Mouse (Mus musculus): ENCODE measurements around the gene Sgo2a. TPM values are rescaled to one million over a fixed set of nuclear protein-coding genes. Genes with fewer than 3 reads are reported as not detected.
A peak's percentile ranks its signal among the peaks of the same experiment; 100 is the strongest.

Gene Sgo2a
- polyA plus RNA-seq, 1 experiment, result 1.6 TPM

GRCm38 (mm10) chr1:57971588-57971987, 24.2 kb upstream of the Sgo2a start:
- H3K27me3 ChIP-seq (ENCODE audit: control insufficient read depth, insufficient read depth, insufficient read length), result no peaks in the 10 kb centered on the region
- no peak overlapping the region for H3K4me2 ChIP-seq (ENCODE audit: low read depth)
- H3K79me2 ChIP-seq (ENCODE audit: control insufficient read depth, insufficient read depth), result no peaks in the 10 kb centered on the region
- no peaks in the 10 kb centered on the region for H3K36me3 ChIP-seq (ENCODE audit: control insufficient read depth, insufficient read depth)
- no peak overlapping the region for H3K4me3 ChIP-seq
- H3ac ChIP-seq (ENCODE audit: control insufficient read depth, insufficient read length), result no peak overlapping the region
- TF ChIP-seq POLR2A (IDR thresholded peaks at IDR 0.05; ENCODE audit: insufficient read length, low read depth) (no peak), CEBPB (IDR thresholded peaks at IDR 0.05; ENCODE audit: insufficient read depth, poor library complexity, severe bottlenecking) (no peak), TCF12 (IDR thresholded peaks at IDR 0.05; ENCODE audit: insufficient read depth, poor library complexity, severe bottlenecking) (no peak), MYOG (IDR thresholded peaks at IDR 0.05; ENCODE audit: control insufficient read depth in 1 of 3, insufficient read depth in 1 of 3, insufficient read length in 2 of 3, low read depth in 2 of 3) (no peak), POLR2AphosphoS2 (IDR thresholded peaks at IDR 0.05; ENCODE audit: insufficient read length, low read depth) (no peak), REST (IDR thresholded peaks at IDR 0.05; ENCODE audit: insufficient read depth, insufficient read length) (no peak), MAX (IDR thresholded peaks at IDR 0.05; ENCODE audit: low read depth) (no peak), USF1 (IDR thresholded peaks at IDR 0.05; ENCODE audit: low read depth) (no peak), SRF (IDR thresholded peaks at IDR 0.05; ENCODE audit: control insufficient read depth, insufficient read length, low read depth) (no peak), MYOD1 (IDR thresholded peaks at IDR 0.05; ENCODE audit: control insufficient read depth in 1 of 3, insufficient read length in 2 of 3, low read depth in 2 of 3) (no peak), TCF3 (IDR thresholded peaks at IDR 0.05; ENCODE audit: insufficient read length, low read depth) (no peak)

- Histone ChIP-seq H3K4me2 (ENCODE audit: low read depth) (no peak overlapping the region), H3K4me3 (no peak overlapping the region), H3K36me3 (ENCODE audit: control insufficient read depth, insufficient read depth) (no peaks in the 10 kb centered on the region), H3ac (ENCODE audit: control insufficient read depth, insufficient read length) (no peak overlapping the region), H3K79me2 (ENCODE audit: control insufficient read depth, insufficient read depth) (no peaks in the 10 kb centered on the region), H3K27me3 (ENCODE audit: control insufficient read depth, insufficient read depth, insufficient read length) (no peaks in the 10 kb centered on the region)
- TF ChIP-seq CEBPB (IDR thresholded peaks at IDR 0.05; ENCODE audit: insufficient read depth, poor library complexity, severe bottlenecking), result no peak
- no peak for TF ChIP-seq E2F4 (IDR thresholded peaks at IDR 0.05; ENCODE audit: insufficient read depth)
- TF ChIP-seq MYOG (IDR thresholded peaks at IDR 0.05; ENCODE audit: control insufficient read depth in 1 of 3, insufficient read depth in 1 of 3, insufficient read length in 2 of 3, low read depth in 2 of 3), result no peak
- TF ChIP-seq TCF3 (IDR thresholded peaks at IDR 0.05; ENCODE audit: insufficient read length, low read depth), result no peak
- no peak for TF ChIP-seq MAX (IDR thresholded peaks at IDR 0.05; ENCODE audit: low read depth)
- no peak for TF ChIP-seq POLR2AphosphoS2 (IDR thresholded peaks at IDR 0.05; ENCODE audit: insufficient read length, low read depth)
- no peak for TF ChIP-seq TCF12 (IDR thresholded peaks at IDR 0.05; ENCODE audit: insufficient read depth, poor library complexity, severe bottlenecking)
- no peak for TF ChIP-seq USF1 (IDR thresholded peaks at IDR 0.05; ENCODE audit: low read depth)
- no peak for TF ChIP-seq REST (IDR thresholded peaks at IDR 0.05; ENCODE audit: insufficient read depth, insufficient read length)
- no peak for TF ChIP-seq MYOD1 (IDR thresholded peaks at IDR 0.05; ENCODE audit: control insufficient read depth in 1 of 3, insufficient read length in 2 of 3, low read depth in 2 of 3)
- TF ChIP-seq SRF (IDR thresholded peaks at IDR 0.05; ENCODE audit: control insufficient read depth, insufficient read length, low read depth), result no peak
- TF ChIP-seq POLR2A (IDR thresholded peaks at IDR 0.05; ENCODE audit: insufficient read length, low read depth), result no peak
Observed at GRCm38 (mm10) chr1:57976860-57977259, 18.9 kb upstream of the Sgo2a start.

- Histone ChIP-seq H3K36me3 (ENCODE audit: control insufficient read depth, insufficient read depth) (no peaks in the 10 kb centered on the region), H3ac (ENCODE audit: control insufficient read depth, insufficient read length) (no peak overlapping the region), H3K27me3 (ENCODE audit: control insufficient read depth, insufficient read depth, insufficient read length) (no peaks in the 10 kb centered on the region), H3K4me2 (ENCODE audit: low read depth) (peak overlapping the region; percentile 62), H3K4me3 (no peak overlapping the region), H3K79me2 (ENCODE audit: control insufficient read depth, insufficient read depth) (no peaks in the 10 kb centered on the region)
- TF ChIP-seq TCF12 (IDR thresholded peaks at IDR 0.05; ENCODE audit: insufficient read depth, poor library complexity, severe bottlenecking), result no peak
- peak; percentile 78 for TF ChIP-seq CEBPB (IDR thresholded peaks at IDR 0.05; ENCODE audit: insufficient read depth, poor library complexity, severe bottlenecking)
Observed at GRCm38 (mm10) chr1:57989052-57989600, 6.6 kb upstream of the Sgo2a start.

GRCm38 (mm10) chr1:57991277-57991676, 4.5 kb upstream of the Sgo2a start:
- H3ac ChIP-seq (ENCODE audit: control insufficient read depth, insufficient read length), result no peak overlapping the region
- H3K4me3 ChIP-seq, result no peak overlapping the region
- no peak for TF ChIP-seq E2F4 (IDR thresholded peaks at IDR 0.05; ENCODE audit: insufficient read depth)
- TF ChIP-seq REST (IDR thresholded peaks at IDR 0.05; ENCODE audit: insufficient read depth, insufficient read length), result no peak
- TF ChIP-seq POLR2A (IDR thresholded peaks at IDR 0.05; ENCODE audit: insufficient read length, low read depth), result no peak
- TF ChIP-seq MYOG (IDR thresholded peaks at IDR 0.05; ENCODE audit: control insufficient read depth in 1 of 3, insufficient read depth in 1 of 3, insufficient read length in 2 of 3, low read depth in 2 of 3), result no peak
- no peak for TF ChIP-seq CEBPB (IDR thresholded peaks at IDR 0.05; ENCODE audit: insufficient read depth, poor library complexity, severe bottlenecking)
- TF ChIP-seq USF1 (IDR thresholded peaks at IDR 0.05; ENCODE audit: low read depth), result no peak
- no peak for TF ChIP-seq SRF (IDR thresholded peaks at IDR 0.05; ENCODE audit: control insufficient read depth, insufficient read length, low read depth)
- TF ChIP-seq MYOD1 (IDR thresholded peaks at IDR 0.05; ENCODE audit: control insufficient read depth in 1 of 3, insufficient read length in 2 of 3, low read depth in 2 of 3), result no peak
- TF ChIP-seq POLR2AphosphoS2 (IDR thresholded peaks at IDR 0.05; ENCODE audit: insufficient read length, low read depth), result no peak
- no peak for TF ChIP-seq MAX (IDR thresholded peaks at IDR 0.05; ENCODE audit: low read depth)
- H3K36me3 ChIP-seq (ENCODE audit: control insufficient read depth, insufficient read depth), result no peaks in the 10 kb centered on the region
- peaks cover 3% of the 10 kb centered on the region for H3K79me2 ChIP-seq (ENCODE audit: control insufficient read depth, insufficient read depth)
- no peaks in the 10 kb centered on the region for H3K27me3 ChIP-seq (ENCODE audit: control insufficient read depth, insufficient read depth, insufficient read length)
- H3K4me2 ChIP-seq (ENCODE audit: low read depth), result no peak overlapping the region

- peak overlapping the region; percentile 49 for H3ac ChIP-seq (ENCODE audit: control insufficient read depth, insufficient read length)
- H3K4me2 ChIP-seq (ENCODE audit: low read depth), result peak overlapping the region; percentile 73
- peak overlapping the region; percentile 71 for H3K4me3 ChIP-seq
- no peak for TF ChIP-seq TCF12 (IDR thresholded peaks at IDR 0.05; ENCODE audit: insufficient read depth, poor library complexity, severe bottlenecking)
- peaks cover 35% of the 10 kb centered on the region for H3K79me2 ChIP-seq (ENCODE audit: control insufficient read depth, insufficient read depth)
- no peaks in the 10 kb centered on the region for H3K27me3 ChIP-seq (ENCODE audit: control insufficient read depth, insufficient read depth, insufficient read length)
- no peaks in the 10 kb centered on the region for H3K36me3 ChIP-seq (ENCODE audit: control insufficient read depth, insufficient read depth)
Observed at GRCm38 (mm10) chr1:57996133-57996615, 403 bp downstream of the Sgo2a start.
